Mouse (Mus musculus) Patski (cell line): ENCODE results near the gene Txndc2. TPM values are rescaled to one million over a fixed set of nuclear protein-coding genes. Genes with fewer than 3 reads are reported as not detected.
A peak's percentile ranks its signal among the peaks of the same experiment; 100 is the strongest.
"Not testable (repeated sequence)": the region's sequence is repeated elsewhere in the genome, so short reads cannot be mapped to it uniquely, and the experiment has no call there.

ENCODE experiments used
- ATAC-seq: fragments of 100-300 bp; one replicate; pipeline ENCODE4 v1.8.0; 2021
- CTCF ChIA-PET: fragments of 350-600 bp; sonication (Branson Sonifier 250); formaldehyde crosslinking; loops from one replicate; lab custom pipeline; 2022; ENCODE audit warnings: inconsistent platforms; lab: Charles Lee
- POLR2A ChIA-PET: fragments of 350-600 bp; sonication (Branson Sonifier 250); formaldehyde crosslinking; loops from one replicate; lab custom pipeline; 2022; ENCODE audit warnings: antibody characterized with exemption, inconsistent platforms; lab: Charles Lee
- DNase-seq: peaks from one replicate; pipeline ENCODE4 v3.0.0-alpha.2; 2011; ENCODE audit warnings: low read depth, low spot score
- H3K27me3 ChIP-seq: fragments of 371-371 bp; one replicate; pipeline ENCODE4 v1.5.1; 2021
- CTCF ChIP-seq: fragments of 100-300 bp; IDR thresholded peaks from one replicate; pipeline ENCODE4 v1.5.1; 2021
- in situ Hi-C: fragments of 300-500 bp; cut with MboI; formaldehyde crosslinking; loops from 3 replicates; pipeline ENCODE4 v1.11.1; 2018; ENCODE audit warnings: low pct_unique_long_range_greater_than_20kb, mixed read lengths
- polyA plus RNA-seq: library from polyadenylated mRNA; unstranded; gene quantifications from one replicate; pipeline ENCODE4 v1.2.3, GENCODE M21; 2021

Gene Txndc2
- polyA plus RNA-seq, 1 experiment from 2014 or later: not detected

DNA sequence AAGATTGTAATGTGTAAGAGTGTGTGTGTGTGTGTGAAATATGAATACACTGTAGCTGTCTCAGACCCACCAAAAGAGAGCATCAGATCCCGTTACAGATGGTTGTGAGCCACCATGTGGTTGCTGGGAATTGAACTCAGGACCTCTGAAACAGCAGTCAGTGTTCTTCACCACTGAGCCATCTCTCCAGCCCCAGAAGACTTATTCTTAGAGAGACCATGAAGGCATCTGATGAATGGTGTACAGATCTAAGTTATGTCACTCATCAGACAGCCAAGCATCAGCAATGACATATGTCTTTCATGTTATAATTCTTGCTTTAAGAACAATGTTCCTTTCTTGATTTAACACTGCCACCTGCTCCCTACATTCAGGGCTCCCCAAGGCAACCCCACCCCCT is 2.8 kb downstream of the Txndc2 start:
- DNase-seq (no peak), ATAC-seq (no peak)
- ChIA-PET POLR2A (interaction anchor here (1.2 kb wide), 1 partner anchor 11 kb away, joined by 3 read pairs; no protein-coding TSS in a partner anchor), CTCF (no interaction called here)
- H3K27me3 ChIP-seq: no peaks in the 10 kb centered on the region
- no peak for TF ChIP-seq CTCF
- in situ Hi-C loops: no loop called here

DNA sequence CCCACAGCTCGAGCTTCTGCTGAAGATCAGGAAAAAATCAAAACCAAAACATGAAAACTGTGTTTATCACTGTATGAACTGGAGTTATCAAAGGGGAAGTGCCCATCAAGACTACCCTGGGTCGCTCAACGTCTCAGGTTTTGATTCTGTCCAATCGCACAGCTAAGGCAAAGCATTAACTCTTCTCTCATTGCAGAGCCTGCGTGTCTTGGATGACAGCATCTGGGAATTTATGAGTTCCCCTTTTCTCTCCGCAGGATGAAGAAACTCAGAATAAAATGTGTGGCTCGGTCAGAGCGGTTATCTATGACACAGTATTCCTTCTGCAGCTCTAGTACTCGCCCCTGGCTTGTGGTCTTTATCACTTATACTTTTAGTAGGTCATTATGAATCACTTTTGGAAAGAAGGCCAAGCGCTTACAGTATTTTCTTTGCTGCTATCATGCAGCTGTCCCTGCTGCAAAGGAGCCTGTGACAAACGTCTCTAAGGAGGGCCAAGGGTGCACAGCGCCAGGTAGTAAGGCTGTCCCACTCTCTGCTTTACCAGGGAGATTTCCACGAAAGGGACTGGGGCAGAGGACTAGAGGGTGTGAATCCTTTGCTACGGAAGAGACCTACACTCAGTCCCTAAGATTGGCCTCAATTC is 6.1 kb downstream of the Txndc2 start:
- in situ Hi-C loops: no loop called here
- DNase-seq (no peak), ATAC-seq (no peak)
- no peaks in the 10 kb centered on the region for H3K27me3 ChIP-seq
- CTCF ChIA-PET: interaction anchor here (1.0 kb wide), 1 partner anchor 8 kb away, joined by 5 read pairs; no protein-coding TSS in a partner anchor
- POLR2A ChIA-PET: interaction anchor here (0.7 kb wide), 1 partner anchor 14 kb away, joined by 3 read pairs; no protein-coding TSS in a partner anchor
- TF ChIP-seq CTCF: no peak

DNA sequence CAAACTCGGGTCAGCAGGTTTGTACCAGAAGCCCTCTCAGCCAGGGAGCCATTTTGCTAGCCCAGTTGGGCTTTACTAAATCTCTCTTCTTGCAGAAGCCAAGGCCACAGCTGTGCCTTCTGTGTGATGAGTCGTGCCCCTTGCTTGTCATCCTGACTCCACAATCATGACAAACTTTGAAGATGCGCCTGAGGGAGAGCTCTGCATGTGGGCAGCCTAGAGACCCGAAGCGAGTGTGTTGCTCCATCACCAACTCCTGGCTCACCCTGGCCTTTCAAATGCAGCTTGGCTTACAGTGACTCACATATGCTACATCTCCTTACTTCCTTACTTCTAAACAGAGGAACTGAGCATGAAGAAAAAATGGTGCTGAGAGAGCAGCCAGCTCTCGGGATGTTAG is 12.0 kb downstream of the Txndc2 start:
- ChIA-PET POLR2A (interaction anchor here (0.6 kb wide), 2 partner anchors 11 to 71 kb away, joined by 4 read pairs; no protein-coding TSS in a partner anchor), CTCF (interaction anchor here (0.9 to 1.2 kb wide), 2 partner anchors 9 to 12 kb away, joined by 3 to 4 read pairs; no protein-coding TSS in a partner anchor)
- in situ Hi-C loops: no loop called here
- no peak for TF ChIP-seq CTCF
- DNase-seq: no peak
- no peaks in the 10 kb centered on the region for H3K27me3 ChIP-seq
- ATAC-seq: peak; percentile 78

DNA sequence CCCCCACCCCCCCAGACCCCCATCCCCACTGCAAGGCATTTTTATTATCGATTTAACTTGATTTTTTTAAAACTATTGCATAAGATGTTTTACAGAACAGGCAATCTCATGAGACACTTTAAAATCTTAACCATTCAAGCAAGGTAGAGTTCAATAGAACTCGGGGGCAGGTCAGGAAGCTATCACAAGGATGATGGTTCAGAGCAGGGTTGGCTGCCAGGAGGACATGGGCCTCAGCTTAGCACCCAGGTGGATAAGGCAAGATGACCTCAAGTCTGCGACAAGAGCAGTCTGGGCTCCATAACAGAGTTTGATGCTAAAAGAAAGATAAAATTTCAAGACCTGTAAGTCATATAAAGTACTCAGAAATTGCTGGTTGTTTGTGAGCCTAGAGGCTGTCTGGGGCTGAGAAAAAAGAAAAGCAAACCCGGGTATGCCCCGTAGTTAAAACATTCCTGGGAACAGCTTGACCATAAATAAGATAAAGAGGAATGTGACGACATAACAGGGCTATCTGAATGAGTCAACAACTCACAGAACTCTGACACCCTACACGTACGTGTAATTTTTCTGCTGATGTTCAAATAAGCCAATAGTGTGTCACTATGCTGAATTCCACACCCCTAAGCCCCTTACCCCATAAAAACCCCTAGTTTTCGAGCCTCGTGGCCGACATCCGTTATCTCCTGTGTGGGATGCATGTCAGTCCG is 13.0 kb downstream of the Txndc2 start:
- ATAC-seq: peak; percentile 59
- POLR2A ChIA-PET: interaction anchor here (0.7 kb wide), 1 partner anchor 104 kb away, joined by 3 read pairs; no protein-coding TSS in a partner anchor
- CTCF ChIA-PET: interaction anchor here (1.2 kb wide), 1 partner anchor 11 kb away, joined by 4 read pairs; no protein-coding TSS in a partner anchor

DNA sequence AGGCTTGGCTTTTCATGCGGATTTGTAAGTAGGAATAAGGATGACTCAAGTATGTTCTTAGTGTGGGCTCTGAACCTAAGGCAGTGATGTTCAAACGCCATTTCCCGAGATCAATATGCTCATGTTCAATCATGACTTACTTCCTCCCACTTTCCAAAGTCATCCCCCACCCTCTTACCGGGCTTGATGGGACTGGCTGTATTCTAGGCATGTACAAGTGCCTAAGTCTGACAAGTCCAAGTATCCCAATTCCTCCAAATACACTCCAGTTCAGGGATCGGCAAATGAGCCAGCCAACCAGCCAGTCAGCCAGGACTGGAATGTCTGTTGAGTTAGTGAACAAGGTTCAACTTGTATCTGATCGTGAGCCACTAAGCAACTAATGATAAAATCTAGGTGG is 15.7 kb downstream of the Txndc2 start:
- no peak for ATAC-seq
- CTCF ChIA-PET: no interaction called here

More for the DNA sequence above, 13.0 kb downstream of the Txndc2 start:
- in situ Hi-C loops, H3K27me3 ChIP-seq, DNase-seq: not testable (repeated sequence)

DNA sequence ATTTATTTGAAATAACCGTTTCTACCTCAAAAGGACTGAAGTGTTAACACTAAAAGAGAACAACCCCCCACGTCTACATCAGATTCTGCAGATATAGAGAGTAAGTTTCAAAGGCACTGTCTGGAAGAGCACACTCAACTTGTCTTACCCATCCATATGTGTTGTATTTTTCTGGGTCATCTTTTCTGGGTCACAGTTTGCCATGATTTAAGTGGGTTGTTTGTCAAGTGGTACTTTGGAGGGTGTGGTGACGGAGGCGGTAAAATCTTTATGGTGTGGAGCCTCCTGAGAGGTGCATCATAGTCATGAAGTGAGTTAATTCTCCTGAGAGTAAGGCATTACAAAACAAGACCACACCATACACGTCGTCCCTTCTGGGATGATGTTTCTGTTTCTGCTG is 16.4 kb downstream of the Txndc2 start:
- ChIA-PET CTCF (no interaction called here), POLR2A (no interaction called here)
- in situ Hi-C loops: no loop called here
- no peaks in the 10 kb centered on the region for H3K27me3 ChIP-seq
- DNase-seq (no peak), ATAC-seq (no peak)
- no peak for TF ChIP-seq CTCF

More for the DNA sequence above, 15.7 kb downstream of the Txndc2 start:
- TF ChIP-seq CTCF: no peak
- no peak for DNase-seq
- POLR2A ChIA-PET: no interaction called here
- no peaks in the 10 kb centered on the region for H3K27me3 ChIP-seq
- in situ Hi-C loops: no loop called here

DNA sequence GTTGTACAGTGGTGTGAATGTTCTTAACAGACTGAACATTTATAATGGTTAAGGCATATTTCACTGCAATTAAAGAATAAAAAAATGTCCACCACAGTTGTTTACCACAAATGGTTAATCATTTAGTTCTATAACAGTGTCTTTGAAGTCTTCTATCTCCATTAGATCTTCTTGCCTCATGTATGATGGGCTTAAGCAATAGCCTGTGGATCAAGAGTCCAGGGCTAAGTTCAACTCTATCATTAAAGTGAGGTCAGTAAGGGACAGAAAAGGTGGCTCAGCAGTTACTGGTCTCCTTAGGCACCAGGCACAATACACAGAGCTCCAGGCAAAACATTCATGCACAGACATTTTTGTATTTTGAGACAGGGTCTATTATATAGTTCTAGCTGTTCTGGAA is 18.8 kb downstream of the Txndc2 start:
- no peak for ATAC-seq
- H3K27me3 ChIP-seq: no peaks in the 10 kb centered on the region
- in situ Hi-C loops: loop anchor here (25.0 kb wide), 1 partner anchor 489 kb away; the partner anchor contains the start of genes Ddx11, Ndufv2 and Washc1
- no peak for TF ChIP-seq CTCF
- CTCF ChIA-PET: no interaction called here
- POLR2A ChIA-PET: no interaction called here
- DNase-seq: no peak

DNA sequence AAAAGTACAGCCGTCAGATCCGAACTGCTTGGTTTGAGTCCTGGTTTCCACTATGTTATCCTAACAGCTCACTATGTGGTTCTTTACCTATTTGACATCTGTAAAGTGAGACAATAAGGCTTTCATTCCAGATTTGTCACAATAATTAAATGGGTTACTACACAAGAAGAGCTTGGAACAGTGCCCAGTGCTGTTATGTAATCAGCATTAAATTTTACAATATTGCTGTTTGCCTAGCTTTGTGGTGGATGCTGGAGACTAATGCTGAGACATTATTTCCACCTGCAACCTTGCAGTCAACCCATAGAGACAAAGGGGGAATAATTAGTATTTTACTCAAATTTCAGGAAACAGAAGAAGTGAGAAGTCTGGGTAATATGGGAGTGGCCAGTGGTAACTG is 23.5 kb downstream of the Txndc2 start:
- ChIA-PET POLR2A (interaction anchor here (1.2 kb wide), 1 partner anchor 12 kb away, joined by 4 read pairs; no protein-coding TSS in a partner anchor), CTCF (interaction anchor here (1.1 to 1.7 kb wide), 2 partner anchors 9 to 11 kb away, joined by 4 to 5 read pairs; no protein-coding TSS in a partner anchor)
- no peaks in the 10 kb centered on the region for H3K27me3 ChIP-seq
- ATAC-seq: no peak
- in situ Hi-C loops: loop anchor here (5.0 to 25.0 kb wide), 2 partner anchors 79 to 494 kb away; partner anchors contain the start of genes Ddx11, Ndufv2 and Washc1
- no peak for DNase-seq
- TF ChIP-seq CTCF: no peak

DNA sequence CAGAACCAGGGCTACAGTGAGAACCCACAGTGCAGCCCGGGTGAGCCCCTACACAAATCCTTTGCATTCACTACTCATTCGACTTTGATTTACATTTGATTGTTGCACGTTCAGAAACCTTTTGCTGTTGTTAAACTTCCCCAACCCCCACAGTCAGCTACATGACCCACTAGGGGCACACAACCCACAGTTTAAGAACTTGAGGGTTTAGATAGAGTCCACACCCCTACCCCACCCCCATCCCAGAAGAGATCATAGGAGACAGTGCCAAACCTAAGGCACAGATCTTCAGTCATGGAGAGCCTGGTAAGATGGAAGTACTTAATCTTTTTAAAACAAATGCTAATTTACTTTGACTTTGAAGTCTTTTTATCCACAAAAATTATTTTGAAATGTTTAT is 26.3 kb downstream of the Txndc2 start:
- ChIA-PET POLR2A (interaction anchor here (3.8 kb wide), 1 partner anchor 82 kb away, joined by 16 read pairs; no protein-coding TSS in a partner anchor), CTCF (interaction anchor here (1.4 kb wide), 1 partner anchor 16 kb away, joined by 3 read pairs; no protein-coding TSS in a partner anchor)
- in situ Hi-C loops: loop anchor here (5.0 to 25.0 kb wide), 2 partner anchors 82 to 497 kb away; partner anchors contain the start of genes Ddx11, Ndufv2 and Washc1

DNA sequence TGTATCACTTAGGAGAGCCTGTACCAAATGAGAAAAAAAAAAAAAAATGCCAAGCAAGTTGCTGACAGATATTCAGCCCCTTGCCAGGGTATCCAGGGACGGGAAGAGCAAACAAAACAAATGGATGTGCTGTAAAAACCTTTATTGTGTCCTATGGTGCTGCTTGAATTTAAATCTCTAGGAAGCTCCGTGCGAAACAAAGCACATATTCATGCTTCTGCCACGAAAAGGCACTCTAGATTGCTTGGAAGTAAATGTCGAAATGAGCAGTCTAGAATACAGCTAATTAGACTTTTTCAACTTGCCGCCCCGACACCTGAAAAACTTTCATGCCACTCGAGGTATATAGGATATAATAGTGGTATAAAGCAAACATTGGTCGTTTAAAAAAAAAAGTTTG is 27.5 kb downstream of the Txndc2 start:
- in situ Hi-C loops: loop anchor here (25.0 kb wide), 1 partner anchor 498 kb away; the partner anchor contains the start of genes Ddx11, Ndufv2 and Washc1
- DNase-seq: no peak
- ChIA-PET CTCF (no interaction called here), POLR2A (interaction anchor here (0.6 to 3.8 kb wide), 2 partner anchors 84 to 256 kb away, joined by 7 to 16 read pairs; no protein-coding TSS in a partner anchor)
- TF ChIP-seq CTCF: no peak
- no peak for ATAC-seq
- H3K27me3 ChIP-seq: no peaks in the 10 kb centered on the region

More for the DNA sequence above, 26.3 kb downstream of the Txndc2 start:
- ATAC-seq (no peak), DNase-seq (no peak)
- no peak for TF ChIP-seq CTCF
- H3K27me3 ChIP-seq: no peaks in the 10 kb centered on the region
